Mouse (Mus musculus) heart, adult 2 months (tissue): ENCODE results near the gene Phyhd1.

Experiments used
- CTCF ChIP-seq: fragments of 200-600 bp; IDR thresholded peaks from 2 replicates; pipeline ENCODE4 v1.8.1; 2022; ENCODE audit warnings: antibody characterized with exemption, mild to moderate bottlenecking, moderate library complexity
- EP300 ChIP-seq: fragments of 200-500 bp; IDR thresholded peaks from 2 replicates; pipeline ENCODE4 v1.6.1; 2011; ENCODE audit warnings: low read depth, low read length, control low read depth; ENCODE audit not compliant: insufficient read depth
- POLR2A ChIP-seq: fragments of 200-500 bp; IDR thresholded peaks from 2 replicates; pipeline ENCODE4 v1.6.1; 2011; ENCODE audit warnings: mild to moderate bottlenecking, low read depth, low read length, control low read depth; ENCODE audit not compliant: insufficient read depth

- TF ChIP-seq POLR2A (no peak), CTCF (no peak), EP300 (no peak)
Observed at GRCm38 (mm10) chr2:30327276-30327675, 61.3 kb downstream of the Phyhd1 start.
